Mouse (Mus musculus) thymus, postnatal 0 days (tissue): ENCODE measurements around the gene Ttll9. TPM values are rescaled to one million over a fixed set of nuclear protein-coding genes. Genes with fewer than 3 reads are reported as not detected.

Experiments used
- DNase-seq: peaks from one replicate; pipeline ENCODE4 v3.0.0-alpha.2; 2015; ENCODE audit warnings: low spot score
- polyA plus RNA-seq: library from polyadenylated mRNA; unstranded; fragments of >200 nt; fragmentation: Nextera tagmentation; extraction: Ambion mirVana; gene quantifications from 2 replicates; pipeline ENCODE4 v1.2.1, GENCODE M21; 2015

The Ttll9 gene
- polyA plus RNA-seq = 3.0 and 3.3 TPM in 2 replicates

DNA sequence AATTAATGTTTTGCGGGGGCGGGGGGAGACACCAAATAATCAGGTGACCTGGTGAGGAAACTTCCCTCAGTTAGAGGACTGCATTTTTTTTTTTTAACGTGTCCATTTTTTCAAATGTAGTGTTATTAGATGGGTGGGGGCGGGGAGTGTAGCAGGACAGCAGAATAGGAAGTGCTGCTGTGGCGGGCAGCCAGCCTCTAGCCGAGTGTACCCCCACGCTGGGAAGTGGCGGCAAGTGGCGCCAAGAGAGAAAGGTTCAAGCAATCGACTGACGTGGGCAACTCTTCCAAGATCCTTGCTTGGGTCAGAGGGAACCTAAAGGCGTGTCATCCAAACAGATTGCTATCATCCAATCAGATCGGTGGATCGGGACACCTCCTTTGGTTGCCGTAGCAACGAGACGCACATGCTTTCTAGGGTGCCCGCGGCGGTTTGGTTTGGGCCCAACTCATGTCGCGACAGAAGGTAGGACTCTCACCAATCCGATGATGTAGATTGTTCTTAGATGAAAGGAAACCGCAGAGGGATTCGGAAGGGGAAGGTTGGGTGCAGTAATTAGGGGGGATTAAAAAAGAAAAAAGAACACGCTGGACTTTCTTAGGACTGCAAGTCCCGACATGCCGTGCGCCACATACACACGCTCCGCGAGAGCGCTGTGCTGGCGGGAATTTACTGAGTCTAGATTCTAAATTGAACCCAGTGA lies at the start of gene Ttll9:
Gene Ttll9, plus strand, starts transcription at position 395 of the 703 bp plus-strand sequence.
- DNase-seq = peak; percentile 57

DNA sequence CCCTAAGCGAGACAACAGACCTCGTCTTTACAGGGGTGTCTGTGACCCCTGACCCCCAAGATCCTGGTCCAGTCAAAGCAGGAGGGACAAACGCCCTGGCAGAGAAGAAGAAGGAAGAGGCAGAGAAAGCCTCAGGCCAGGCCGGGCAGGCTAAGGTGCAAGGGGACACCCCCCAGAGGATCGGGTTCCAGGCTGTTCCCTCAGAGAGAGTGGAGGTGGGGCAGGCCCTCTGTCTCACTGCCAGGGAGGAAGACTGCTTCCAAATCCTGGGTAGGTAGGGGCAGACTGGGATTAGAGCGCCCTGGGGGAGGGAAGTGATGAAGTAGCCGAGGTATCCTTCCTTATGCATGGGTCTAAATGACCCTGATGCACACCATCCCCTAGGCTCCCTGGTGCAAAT lies 48.8 kb upstream of the Ttll9 start:
- DNase-seq = no peak

DNA sequence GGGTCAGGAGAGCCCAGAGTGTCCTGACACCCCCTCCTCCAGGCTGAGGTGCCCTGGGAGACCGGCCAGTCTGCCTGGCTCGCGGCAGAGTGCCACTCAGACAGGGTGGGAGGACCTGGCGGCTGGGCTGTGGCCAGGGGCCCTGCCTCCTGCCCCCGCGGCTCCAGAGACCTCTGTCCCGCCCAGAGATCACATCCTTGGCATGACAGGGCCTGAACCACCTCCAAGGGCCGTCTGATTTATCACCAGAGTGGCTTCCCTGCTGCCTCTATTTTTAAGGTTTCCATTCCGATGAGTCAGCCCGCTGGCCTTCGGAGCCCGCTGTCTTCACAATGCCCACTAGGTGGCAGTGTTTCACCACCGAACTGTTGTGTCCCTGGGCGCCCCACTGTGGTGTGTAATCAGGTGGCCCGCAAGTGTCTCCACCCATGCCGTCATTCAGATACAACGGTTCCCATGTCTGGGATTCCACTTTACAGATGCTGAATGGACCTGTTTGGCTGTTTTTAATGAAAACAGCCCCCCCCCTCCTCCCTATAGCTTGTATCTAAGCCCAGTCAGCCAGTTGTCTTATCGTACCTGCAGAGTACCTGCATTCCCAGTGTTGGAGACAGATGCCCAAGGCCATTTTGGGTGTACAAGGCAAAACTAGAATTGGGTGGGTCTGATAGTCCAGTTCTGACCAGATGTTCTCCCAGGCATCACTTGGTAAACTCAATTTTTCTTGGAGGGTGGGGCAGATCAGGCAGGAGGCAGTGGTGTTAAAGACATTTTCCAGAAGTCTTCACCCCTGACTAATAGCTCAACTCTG lies 47.8 kb upstream of the Ttll9 start:
- peak; percentile 87 for DNase-seq

DNA sequence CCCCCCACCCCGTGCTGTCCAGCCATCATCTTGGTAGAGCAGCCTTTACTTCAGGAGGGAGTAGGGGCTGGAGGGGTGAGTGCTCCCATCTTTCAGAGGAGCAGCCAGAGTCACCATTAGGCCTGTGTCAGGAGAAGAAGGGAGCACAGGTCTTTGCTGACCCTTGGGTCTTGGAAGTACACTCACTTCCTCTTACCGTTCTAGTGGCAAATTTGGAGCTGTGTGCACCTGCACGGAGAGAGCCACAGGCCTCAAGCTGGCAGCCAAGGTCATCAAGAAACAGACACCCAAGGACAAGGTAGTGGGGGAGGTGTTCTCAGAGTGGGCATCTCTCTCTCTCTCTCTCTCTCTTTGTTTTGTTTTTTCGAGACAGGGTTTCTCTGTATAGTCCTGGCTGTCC lies 46.8 kb upstream of the Ttll9 start:
- DNase-seq = no peak

DNA sequence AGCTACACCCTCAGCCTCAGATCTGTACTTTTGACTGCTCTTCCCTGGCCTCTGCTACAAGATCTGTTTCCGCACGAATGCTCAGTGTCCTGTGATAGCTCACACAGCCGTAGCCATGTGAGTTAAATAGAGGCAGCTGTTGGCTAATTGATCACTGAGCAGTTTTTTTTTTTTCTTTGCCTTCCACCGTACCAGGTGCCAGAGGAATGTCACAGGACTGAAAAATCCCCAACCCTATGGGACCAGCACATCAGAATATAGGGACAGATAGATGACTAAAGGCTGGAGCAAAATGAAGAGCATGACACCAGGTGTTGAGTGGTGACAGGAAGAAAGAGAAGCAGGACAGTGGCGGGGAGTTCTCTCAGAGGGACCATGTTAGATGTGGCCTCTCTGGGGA lies 46.2 kb upstream of the Ttll9 start:
- no peak for DNase-seq

DNA sequence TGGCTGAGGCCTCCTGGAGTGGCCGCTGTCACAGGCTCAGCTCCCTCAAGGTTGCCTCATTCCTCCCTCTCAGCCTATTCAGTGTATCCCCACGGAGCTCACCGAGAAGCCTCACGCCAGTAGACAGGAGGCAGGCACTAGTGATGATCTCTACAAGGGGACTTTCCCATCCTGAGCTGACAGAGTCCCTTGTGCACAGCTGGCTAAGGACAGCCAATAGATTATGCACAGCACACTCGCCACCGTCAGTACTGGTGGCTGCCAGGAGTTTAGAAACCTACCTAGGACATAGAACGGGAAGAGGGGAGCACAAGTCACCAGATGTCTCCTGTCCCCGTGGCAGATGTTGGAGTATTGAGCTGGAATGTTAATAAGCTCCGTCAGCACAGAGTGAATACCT lies 44.6 kb upstream of the Ttll9 start:
- no peak for DNase-seq

DNA sequence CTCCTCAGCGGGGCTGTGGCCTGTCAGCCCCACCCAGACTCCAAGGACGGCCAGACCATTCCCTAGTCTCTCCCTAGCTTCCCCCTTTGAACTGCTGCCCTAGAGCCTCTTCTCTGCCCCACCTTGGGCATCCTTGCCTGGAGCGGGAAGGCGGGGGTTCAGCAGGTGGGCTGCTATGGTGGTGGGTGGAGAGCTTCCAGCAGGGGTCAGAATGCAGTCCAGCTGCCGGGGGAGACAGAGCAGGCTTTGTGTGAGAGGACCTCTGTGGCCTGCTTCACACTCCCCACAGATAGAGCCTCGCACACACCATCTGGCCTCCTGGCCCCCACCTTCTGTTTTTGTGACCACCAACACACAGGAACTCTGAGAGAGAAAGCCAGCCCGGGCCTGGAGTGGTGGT lies 39.9 kb upstream of the Ttll9 start:
- no peak for DNase-seq

DNA sequence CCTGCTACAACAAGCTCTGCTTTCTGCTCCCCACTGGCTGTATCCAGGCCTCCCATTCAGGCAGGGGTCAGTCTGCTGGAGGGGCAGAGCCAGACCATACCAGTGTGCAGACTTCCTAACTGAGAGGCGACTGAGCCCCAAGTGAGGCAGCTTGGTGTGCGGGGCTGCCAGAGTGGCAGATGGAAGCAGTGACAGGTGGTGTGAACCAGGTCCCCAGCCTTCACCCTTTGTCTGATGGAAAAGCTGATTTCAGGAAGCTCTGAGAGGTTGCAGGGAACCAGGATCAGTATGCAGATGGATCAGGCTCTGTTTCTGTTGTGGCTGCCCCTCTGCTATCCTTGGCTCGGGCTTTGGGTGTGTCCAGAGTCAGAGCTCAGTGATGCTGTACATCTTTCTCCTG lies 38.7 kb upstream of the Ttll9 start:
- DNase-seq = no peak

DNA sequence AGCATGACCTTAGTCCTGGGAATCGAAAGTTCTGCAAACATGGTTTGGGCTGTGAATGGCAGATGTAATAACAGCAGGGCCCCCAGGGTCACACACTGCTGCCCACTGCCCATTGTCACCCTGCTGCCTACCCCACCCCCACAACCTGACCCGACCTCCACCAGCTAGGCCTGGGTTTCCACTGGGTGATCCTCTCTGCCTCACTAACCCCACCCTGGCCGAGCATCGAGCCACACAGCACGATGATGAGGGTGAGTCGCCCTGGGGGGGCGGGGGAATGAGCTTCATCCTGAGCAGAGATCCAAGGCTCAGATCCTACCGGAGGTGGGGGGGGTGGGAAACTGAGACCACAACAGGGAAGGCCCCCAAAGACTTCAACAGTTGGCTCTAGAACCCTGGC lies 38.2 kb upstream of the Ttll9 start:
- no peak for DNase-seq

DNA sequence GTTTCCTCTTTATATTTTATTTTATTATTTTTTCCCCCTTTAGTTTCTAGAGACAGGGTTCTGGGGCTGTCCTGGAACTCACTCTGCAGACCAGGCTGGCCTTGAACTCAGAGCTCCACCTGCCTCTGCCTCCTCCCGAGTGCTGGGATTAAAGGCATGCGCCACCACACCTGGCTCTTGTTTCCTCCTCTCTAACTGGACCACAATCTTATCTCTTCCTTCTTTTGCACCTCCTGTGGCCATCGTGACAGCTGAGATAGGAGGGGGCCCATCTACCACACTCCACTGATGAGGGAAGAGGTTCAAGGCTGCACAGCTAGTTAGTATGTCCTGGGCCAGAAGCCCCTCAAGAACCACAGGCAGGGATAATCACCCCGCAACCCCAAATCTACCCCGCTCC lies 37.7 kb upstream of the Ttll9 start:
- DNase-seq = no peak

DNA sequence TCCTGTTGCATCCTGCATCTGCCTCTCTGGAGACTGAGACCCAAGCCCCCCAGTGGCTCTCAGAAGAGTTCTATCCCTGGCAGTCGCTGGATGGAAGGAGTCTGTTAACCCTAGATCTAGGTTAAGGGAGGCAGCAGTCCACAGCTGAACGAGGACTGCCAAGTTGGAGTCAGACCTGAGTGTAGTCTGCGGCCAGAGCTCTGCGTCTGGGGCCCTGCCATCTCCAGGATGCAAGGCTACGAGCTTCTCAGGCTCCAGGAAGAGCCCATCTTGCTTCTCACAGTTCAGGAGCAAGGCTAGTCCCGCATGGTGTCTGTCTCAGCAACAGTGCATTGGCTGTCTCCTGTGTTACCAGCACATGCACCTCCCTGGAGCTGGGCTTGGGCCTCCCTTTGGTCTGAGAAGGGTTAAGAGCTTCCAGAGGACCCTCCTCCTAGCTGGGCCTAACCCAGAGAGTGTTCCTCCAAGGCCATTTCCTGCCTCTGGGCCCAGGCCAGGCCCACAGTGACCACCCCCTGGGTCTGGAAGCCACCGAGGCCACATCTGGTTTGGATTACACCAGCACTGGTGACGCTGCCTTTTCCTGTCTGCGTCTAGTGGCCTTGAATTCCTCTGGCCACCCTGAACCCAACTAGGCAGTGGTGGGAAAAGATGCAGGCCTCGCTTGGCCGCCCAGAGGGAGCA lies 37.0 kb upstream of the Ttll9 start:
- no peak for DNase-seq

DNA sequence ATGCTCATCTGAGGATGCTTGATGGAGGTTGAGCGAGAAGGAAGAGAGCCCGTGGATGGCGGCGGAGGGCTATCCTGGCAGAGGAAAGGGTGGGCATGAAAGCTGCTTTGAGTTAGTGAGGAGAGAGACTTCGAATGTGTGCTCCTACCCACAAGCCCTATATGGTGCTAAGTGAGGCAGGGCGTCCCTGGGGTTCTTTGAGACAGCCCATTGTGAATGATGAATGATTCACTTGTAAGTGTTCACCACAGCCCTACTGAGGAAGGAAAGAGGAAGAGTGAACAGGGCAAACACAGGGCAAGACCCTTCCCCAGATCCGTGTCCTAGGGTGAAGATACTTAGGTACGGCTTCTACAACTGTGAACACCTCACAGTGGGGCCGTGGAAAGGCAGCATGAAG lies 35.4 kb upstream of the Ttll9 start:
- no peak for DNase-seq

DNA sequence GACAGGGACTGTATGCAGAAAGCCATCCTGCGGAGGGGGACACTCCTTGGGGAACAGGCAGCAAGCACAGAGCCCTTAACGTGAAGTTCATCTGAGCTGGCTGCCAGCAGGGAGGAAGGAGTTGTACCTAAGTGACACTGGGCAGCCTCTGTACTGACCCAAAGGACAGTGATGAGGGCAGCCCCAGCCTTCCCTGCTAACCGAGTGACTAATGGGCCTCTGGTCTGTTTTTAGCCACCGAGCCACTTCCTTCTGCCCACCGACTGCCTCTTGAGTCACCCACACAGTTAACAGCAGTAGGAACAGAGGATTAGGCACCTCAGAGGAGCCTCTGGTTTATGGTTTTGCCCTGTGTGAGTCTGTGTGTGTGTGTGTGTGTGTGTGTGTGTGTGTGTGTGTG lies 34.9 kb upstream of the Ttll9 start:
- no peak for DNase-seq

DNA sequence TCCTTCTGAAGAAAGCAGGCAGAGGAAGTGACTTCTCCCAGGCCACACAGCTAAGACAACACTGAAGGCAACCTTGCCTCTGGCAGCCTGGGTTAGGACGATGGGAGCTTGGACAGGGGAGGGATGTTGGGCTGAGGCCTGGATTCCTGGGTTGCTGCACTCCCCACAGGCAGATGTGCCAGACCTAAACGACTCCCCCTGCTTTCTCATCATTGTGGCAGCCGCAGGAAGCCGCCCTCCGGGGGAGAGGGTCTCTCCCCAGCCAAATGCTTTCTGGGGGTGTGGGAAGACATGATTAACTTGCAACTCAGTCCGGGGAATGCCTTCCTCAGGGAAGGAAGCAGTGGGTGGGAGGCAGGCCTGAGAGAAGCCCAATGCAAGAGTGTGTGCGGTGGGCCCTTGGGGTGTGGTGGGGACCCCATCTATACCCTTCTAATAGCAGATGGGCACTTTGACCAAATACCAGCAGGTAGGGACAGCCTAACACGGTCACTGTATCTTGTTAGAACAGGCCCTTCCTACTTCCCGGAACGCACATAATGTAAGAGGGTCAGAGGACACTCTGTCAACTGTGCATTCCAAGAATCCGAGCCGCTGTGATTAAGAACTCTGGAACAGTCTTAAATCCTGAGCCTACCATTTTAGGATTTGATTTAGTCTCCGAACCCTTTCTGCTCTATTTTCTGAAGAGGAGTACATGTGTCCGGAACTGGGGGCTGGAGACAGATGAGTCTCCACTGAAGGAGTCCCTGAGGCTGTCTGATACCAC lies 33.9 kb upstream of the Ttll9 start:
- DNase-seq = no peak

DNA sequence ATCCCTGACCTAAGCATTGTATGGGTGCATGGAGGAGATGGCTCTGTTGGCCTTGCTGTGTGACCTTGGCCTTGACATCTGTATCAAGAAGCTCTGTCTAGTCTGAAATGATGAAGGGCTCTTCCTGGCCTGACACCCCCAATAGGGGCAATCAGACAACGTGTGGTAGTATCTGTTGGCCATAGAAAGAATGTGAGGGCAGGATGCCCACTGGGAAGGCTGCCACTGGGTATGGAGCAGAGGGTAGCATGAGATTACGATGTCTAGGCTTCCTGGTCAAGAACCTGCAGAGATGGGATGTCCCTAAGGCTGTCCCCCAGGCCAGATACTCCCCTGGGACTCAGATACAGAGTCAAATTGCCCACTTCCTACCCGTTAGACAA lies 33.3 kb upstream of the Ttll9 start:
- DNase-seq = no peak

DNA sequence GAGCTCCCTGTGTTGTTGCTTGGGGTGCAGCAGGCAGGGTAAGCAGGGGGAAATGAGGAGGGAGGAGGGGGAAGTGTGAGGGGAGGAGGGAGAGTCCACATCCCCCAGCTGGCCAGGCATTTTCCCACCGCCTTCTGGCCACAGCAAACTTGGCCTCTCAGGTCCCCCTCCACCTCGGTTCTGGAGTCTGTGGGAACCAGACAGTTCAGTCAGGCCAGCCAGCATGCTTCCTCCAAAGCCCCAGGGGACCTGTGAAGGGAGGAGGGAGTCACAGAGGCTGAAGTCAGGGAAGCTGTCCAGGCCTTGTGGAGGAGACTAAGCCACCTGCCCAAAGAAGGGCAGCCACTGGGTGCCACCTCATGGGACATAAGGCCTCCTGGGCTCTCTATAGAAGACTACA lies 32.0 kb upstream of the Ttll9 start:
- DNase-seq = no peak

DNA sequence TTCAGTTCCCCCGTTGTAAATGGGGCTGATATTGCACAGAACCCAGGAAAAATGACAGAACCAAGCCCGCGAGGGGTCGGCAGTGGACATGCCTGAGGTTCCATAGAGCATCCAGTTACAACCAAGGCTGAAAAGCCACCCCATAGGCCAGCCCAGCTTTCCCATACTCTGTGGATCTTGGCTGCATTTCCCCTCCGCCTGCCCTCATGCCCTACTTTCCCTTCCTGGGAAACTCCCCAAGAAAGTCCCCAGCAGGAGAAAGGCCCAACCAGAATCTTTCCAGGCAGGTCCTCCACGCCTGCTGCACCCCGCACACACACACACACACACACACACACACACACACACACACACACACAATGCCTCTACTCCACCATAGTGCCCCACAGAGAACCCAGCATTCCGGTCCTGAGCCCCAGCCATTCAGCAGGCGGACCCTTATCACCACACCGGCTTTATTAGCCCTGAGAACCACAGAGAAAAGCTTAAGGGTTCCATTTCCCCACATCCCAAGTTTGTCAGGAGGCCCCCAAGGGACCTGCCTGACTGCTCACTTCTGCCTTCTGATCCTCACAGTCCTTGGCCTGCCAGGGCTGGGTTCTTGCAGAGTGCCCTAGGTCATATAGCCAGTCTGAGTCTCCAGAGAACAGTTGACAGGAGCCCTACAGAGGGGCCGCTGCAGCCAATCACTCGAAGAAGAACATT lies 30.7 kb upstream of the Ttll9 start:
- DNase-seq = no peak

DNA sequence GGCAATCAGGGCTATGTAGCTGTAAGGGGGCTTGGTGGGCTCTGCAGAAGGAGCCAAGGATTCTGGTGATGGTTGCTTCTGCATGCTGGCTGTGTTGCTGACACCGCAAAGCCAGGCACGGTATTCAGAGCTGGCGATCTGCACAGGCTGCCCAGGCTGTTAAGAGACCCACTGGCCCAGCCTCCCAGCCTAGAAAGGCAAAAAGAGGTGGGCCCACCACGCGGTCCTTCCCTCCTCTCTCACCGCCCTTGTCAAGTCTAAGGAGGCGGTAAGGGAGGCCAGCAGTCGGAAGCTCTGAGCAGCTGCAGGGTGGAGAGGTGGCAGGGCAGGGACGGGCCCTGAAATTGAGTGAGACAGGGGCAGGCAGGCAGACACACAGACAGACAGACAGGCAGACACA lies 29.2 kb upstream of the Ttll9 start, which contains the start of gene Foxs1:
Gene Foxs1, minus strand, starts transcription at position 161 of the 400 bp plus-strand sequence.
- no peak for DNase-seq

DNA sequence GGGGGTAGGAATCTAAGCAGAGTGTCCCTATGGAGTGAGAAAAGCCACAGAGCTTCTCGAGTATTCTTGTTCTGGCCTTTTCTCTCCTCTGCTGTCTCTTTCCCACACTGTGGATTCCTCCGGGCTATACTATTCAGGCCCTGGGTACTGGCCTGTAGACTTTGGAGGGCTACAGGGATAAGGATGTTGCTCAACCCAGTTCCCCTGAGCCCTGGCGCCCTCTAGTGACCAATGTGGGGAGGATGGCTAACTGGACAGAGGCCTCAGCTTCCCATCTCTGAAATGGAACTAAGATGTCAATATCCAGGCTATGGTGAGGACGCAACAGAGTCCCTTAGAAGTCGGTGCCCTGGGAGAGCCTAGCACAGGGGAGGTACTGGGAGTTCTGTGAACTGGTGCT lies 28.7 kb upstream of the Ttll9 start:
- DNase-seq = peak; percentile 33

DNA sequence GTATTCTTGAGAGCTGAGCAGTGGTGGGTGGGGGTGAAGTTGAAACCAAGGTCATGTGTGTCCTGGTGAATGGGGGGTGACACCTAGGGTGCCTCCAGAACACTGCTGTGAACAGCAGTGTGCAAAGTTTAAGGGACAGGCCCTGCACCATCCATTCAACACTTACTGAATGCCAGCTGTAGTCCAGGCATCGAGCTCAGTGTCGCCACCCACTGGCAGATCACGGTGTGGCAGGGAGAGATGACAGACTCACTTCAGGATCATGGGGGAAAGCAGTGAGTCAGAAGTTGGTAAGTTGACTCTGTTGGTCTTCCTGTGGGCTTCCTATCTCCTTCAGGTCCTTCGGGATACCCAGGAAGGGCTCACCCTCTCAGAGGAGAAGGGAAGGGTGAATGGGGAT lies 22.4 kb upstream of the Ttll9 start:
- peak; percentile 43 for DNase-seq

DNA sequence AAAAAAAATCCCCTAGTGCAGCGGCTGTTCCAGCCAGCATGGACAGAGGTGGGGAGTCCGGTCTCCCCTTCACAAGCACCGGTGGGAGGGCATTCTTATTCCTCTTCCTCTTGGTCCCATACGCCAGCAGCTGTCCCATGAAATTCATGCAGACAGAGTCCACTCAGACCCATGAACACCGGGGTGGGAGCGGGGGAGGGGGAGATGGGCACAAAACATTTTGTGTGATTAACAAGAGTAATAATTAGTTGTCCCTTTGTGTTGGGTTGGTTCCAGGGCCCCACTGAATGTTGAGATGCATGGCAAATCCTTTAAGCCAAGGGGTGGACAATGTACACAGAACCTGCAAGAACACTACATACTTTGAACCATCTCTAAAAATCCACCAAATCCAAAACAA lies 21.2 kb upstream of the Ttll9 start:
- DNase-seq = no peak
